Mouse (Mus musculus): ENCODE data around the gene Prpf40a.

GRCm38 (mm10) chr2:53213493-53213892 lies 22.4 kb upstream of the Prpf40a start:
- no peak for TF ChIP-seq CTCF (IDR thresholded peaks at IDR 0.05; ENCODE audit: insufficient read depth, low read depth, low read length)
- TF ChIP-seq POLR2A (IDR thresholded peaks at IDR 0.05; ENCODE audit: insufficient read depth, low read depth, low read length), result no peak

Data from olfactory bulb, adult 2 months (tissue).